Mouse (Mus musculus): ENCODE measurements around the gene Inpp5a. TPM values are rescaled to one million over a fixed set of nuclear protein-coding genes. Genes with fewer than 3 reads are reported as not detected.

The Inpp5a gene
- total RNA-seq, 2 experiments from 2014 or later, result 45.5 to 46.1 TPM

Other genes with a start within 250 kb of the Inpp5a start
- 1 to 10 TPM; 6.1 to 6.4 TPM for gene Lrrc27, start 176.1 kb upstream of the Inpp5a start, total RNA-seq (2021)
- 100 to 1,000 TPM; 103 to 116 TPM for gene Stk32c, start 175.8 kb upstream of the Inpp5a start, total RNA-seq (2021)
- 10 to 100 TPM; 31.5 to 35.9 TPM for gene Pwwp2b, start 140.6 kb upstream of the Inpp5a start, total RNA-seq (2021)
- 10 to 100 TPM in 1 of 2 experiments, 1 to 10 TPM in 1; 9.9 to 14.0 TPM for gene Nkx6-2, start 193.7 kb downstream of the Inpp5a start, total RNA-seq (2021)